Mouse (Mus musculus) thymus, adult 2 months (tissue): ENCODE data around the gene D5Ertd579e.

Experiments used
- CTCF ChIP-seq: fragments of 200-500 bp; IDR thresholded peaks from 2 replicates; pipeline ENCODE4 v1.5.1; 2012; ENCODE audit warnings: mild to moderate bottlenecking, control low read depth, low read length, moderate library complexity, borderline replicate concordance; ENCODE audit not compliant: control insufficient read depth, poor library complexity, insufficient read depth; ENCODE audit errors: extremely low read depth
- POLR2A ChIP-seq: fragments of 200-500 bp; IDR thresholded peaks from 2 replicates; pipeline ENCODE4 v1.6.1; 2012; ENCODE audit warnings: mild to moderate bottlenecking, low read length, control low read depth, moderate library complexity; ENCODE audit not compliant: control insufficient read depth, poor library complexity, insufficient read depth; ENCODE audit errors: extremely low read depth

- TF ChIP-seq CTCF (no peak), POLR2A (no peak)
These were observed 26.5 kb downstream of the D5Ertd579e start for GRCm38 (mm10) chr5:36669021-36670008.
